Mouse (Mus musculus) bone marrow macrophage, adult 2 months (primary cell): ENCODE data around the gene Frem1. TPM values are rescaled to one million over a fixed set of nuclear protein-coding genes. Genes with fewer than 3 reads are reported as not detected.

ENCODE experiments used
- H3K27ac ChIP-seq: 2 replicates; pipeline ENCODE4 v1.5.1; 2012; ENCODE audit warnings: low read depth, low read length; ENCODE audit not compliant: insufficient read depth
- H3K4me1 ChIP-seq: 2 replicates; pipeline ENCODE4 v1.6.1; 2012; ENCODE audit warnings: low read length; ENCODE audit not compliant: control insufficient read depth, insufficient read depth
- H3K4me3 ChIP-seq: 2 replicates; pipeline ENCODE4 v1.5.1; 2012; ENCODE audit warnings: mild to moderate bottlenecking, low read length, moderate library complexity; ENCODE audit not compliant: insufficient read depth
- CTCF ChIP-seq: IDR thresholded peaks from 2 replicates; pipeline ENCODE4 v1.5.1; 2012; ENCODE audit warnings: low read depth, mild to moderate bottlenecking, low read length, moderate library complexity
- POLR2A ChIP-seq: IDR thresholded peaks from 2 replicates; pipeline ENCODE4 v1.6.1; 2012; ENCODE audit warnings: mild to moderate bottlenecking, low read depth, low read length, borderline replicate concordance
- polyA plus RNA-seq: library from polyadenylated mRNA; stranded (reverse); fragments of >200 nt; gene quantifications from 2 replicates; pipeline ENCODE4 v1.2.4, GENCODE M21; 2012; ENCODE audit not compliant: missing spikeins, insufficient read depth, insufficient read length

Gene Frem1
- polyA plus RNA-seq, 1 experiment = not detected

GRCm38 (mm10) chr4:82972381-82972780, 79.8 kb downstream of the Frem1 start:
- H3K27ac ChIP-seq = no peak overlapping the region
- no peak overlapping the region for H3K4me3 ChIP-seq
- no peaks in the 10 kb centered on the region for H3K4me1 ChIP-seq
- no peak for TF ChIP-seq CTCF
- no peak for TF ChIP-seq POLR2A

- TF ChIP-seq POLR2A (no peak), CTCF (no peak)
- no peak overlapping the region for H3K27ac ChIP-seq
- H3K4me3 ChIP-seq = no peak overlapping the region
- no peaks in the 10 kb centered on the region for H3K4me1 ChIP-seq
These were observed 81.1 kb downstream of the Frem1 start for GRCm38 (mm10) chr4:82970901-82971648.

- Histone ChIP-seq H3K4me1 (no peaks in the 10 kb centered on the region), H3K4me3 (no peak overlapping the region), H3K27ac (no peak overlapping the region)
- TF ChIP-seq CTCF = no peak
- TF ChIP-seq POLR2A = no peak
These were observed 91.1 kb downstream of the Frem1 start for GRCm38 (mm10) chr4:82961024-82961423.

- Histone ChIP-seq H3K27ac (no peak overlapping the region), H3K4me3 (no peak overlapping the region), H3K4me1 (no peaks in the 10 kb centered on the region)
- TF ChIP-seq CTCF = no peak
- no peak for TF ChIP-seq POLR2A
These were observed 94.2 kb downstream of the Frem1 start for GRCm38 (mm10) chr4:82957827-82958538.

- Histone ChIP-seq H3K27ac (no peak overlapping the region), H3K4me1 (no peaks in the 10 kb centered on the region), H3K4me3 (no peak overlapping the region)
- TF ChIP-seq CTCF = no peak
- TF ChIP-seq POLR2A = no peak
These were observed 98.1 kb downstream of the Frem1 start for GRCm38 (mm10) chr4:82953992-82954391.

GRCm38 (mm10) chr4:82949511-82949910, 102.6 kb downstream of the Frem1 start:
- H3K4me1 ChIP-seq = no peaks in the 10 kb centered on the region
- H3K27ac ChIP-seq = no peak overlapping the region
- TF ChIP-seq CTCF = no peak
- TF ChIP-seq POLR2A = no peak
- no peak overlapping the region for H3K4me3 ChIP-seq

GRCm38 (mm10) chr4:82946721-82947120, 105.4 kb downstream of the Frem1 start:
- Histone ChIP-seq H3K4me3 (no peak overlapping the region), H3K4me1 (no peaks in the 10 kb centered on the region), H3K27ac (no peak overlapping the region)
- TF ChIP-seq CTCF (no peak), POLR2A (no peak)

GRCm38 (mm10) chr4:82946276-82946612, 105.9 kb downstream of the Frem1 start:
- H3K27ac ChIP-seq = no peak overlapping the region
- TF ChIP-seq CTCF = no peak
- TF ChIP-seq POLR2A = no peak
- H3K4me3 ChIP-seq = no peak overlapping the region
- H3K4me1 ChIP-seq = no peaks in the 10 kb centered on the region

- Histone ChIP-seq H3K27ac (no peak overlapping the region), H3K4me3 (no peak overlapping the region), H3K4me1 (no peaks in the 10 kb centered on the region)
- TF ChIP-seq POLR2A = no peak
- no peak for TF ChIP-seq CTCF
These were observed 106.4 kb downstream of the Frem1 start for GRCm38 (mm10) chr4:82945572-82946275.

- Histone ChIP-seq H3K4me1 (no peaks in the 10 kb centered on the region), H3K27ac (no peak overlapping the region), H3K4me3 (no peak overlapping the region)
- TF ChIP-seq CTCF (no peak), POLR2A (no peak)
These were observed 111.5 kb downstream of the Frem1 start for GRCm38 (mm10) chr4:82940680-82941079.
